Mouse (Mus musculus) cerebellum, adult 2 months (tissue): ENCODE results near the gene Prss30.
"Not testable (repeated sequence)": the region's sequence is repeated elsewhere in the genome, so short reads cannot be mapped to it uniquely, and the experiment has no call there.

Source experiments
- CTCF ChIP-seq: fragments of 200-500 bp; IDR thresholded peaks from 2 replicates; pipeline ENCODE4 v1.5.1; 2011; ENCODE audit warnings: low read depth, mild to moderate bottlenecking, control low read depth, low read length, moderate library complexity, borderline replicate concordance; ENCODE audit not compliant: insufficient read depth
- POLR2A ChIP-seq: fragments of 200-500 bp; IDR thresholded peaks from 2 replicates; pipeline ENCODE4 v1.6.1; 2011; ENCODE audit warnings: low read length, control low read depth, borderline replicate concordance; ENCODE audit not compliant: insufficient read depth

DNA sequence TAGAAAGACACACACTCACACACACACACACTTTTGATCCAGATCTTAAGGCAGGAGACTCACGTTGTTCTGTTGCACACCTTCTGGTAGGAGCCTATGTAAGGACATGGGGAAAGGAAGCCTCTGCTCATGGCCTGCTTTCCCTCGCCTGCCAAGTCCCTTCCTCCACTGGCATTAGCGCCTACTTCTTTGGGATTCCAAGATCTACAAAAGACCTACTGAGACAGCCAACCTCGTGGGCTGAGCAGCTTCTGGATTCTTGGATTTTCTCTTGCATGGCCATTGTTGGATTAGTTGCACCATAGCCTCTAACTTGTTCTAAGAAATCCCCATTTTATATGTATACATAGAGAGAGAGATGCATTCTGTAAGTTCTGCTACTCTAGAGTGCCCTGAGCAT, 29.5 kb downstream of the Prss30 start:
- not testable (repeated sequence) for TF ChIP-seq CTCF, POLR2A
